Mouse (Mus musculus) heart, adult 11 months (tissue): ENCODE data around the gene Npnt.

Experiments used
- DNase-seq: peaks from one replicate; pipeline ENCODE4 v3.0.0; 2022

Gene Npnt

DNA sequence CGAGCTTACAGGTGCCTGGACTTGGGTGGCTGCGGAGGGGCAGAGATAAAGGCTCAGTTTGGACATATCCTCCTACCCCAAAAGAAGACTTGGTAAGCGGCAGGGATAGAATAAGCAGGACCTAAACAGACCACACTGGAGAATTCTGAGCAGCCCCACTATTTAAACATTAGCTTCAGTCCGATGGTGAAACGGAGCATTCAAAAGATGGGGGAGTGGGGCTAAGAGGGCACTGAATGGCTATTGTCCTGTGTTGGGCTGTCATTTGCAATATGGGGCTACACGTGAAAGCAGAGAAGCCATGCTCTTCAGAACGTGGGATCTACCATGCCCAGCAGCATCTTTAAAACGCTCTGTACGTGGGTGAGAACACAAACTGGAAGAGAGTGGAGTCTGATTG is 95.8 kb downstream of the Npnt start:
- peak; percentile 59 for DNase-seq

DNA sequence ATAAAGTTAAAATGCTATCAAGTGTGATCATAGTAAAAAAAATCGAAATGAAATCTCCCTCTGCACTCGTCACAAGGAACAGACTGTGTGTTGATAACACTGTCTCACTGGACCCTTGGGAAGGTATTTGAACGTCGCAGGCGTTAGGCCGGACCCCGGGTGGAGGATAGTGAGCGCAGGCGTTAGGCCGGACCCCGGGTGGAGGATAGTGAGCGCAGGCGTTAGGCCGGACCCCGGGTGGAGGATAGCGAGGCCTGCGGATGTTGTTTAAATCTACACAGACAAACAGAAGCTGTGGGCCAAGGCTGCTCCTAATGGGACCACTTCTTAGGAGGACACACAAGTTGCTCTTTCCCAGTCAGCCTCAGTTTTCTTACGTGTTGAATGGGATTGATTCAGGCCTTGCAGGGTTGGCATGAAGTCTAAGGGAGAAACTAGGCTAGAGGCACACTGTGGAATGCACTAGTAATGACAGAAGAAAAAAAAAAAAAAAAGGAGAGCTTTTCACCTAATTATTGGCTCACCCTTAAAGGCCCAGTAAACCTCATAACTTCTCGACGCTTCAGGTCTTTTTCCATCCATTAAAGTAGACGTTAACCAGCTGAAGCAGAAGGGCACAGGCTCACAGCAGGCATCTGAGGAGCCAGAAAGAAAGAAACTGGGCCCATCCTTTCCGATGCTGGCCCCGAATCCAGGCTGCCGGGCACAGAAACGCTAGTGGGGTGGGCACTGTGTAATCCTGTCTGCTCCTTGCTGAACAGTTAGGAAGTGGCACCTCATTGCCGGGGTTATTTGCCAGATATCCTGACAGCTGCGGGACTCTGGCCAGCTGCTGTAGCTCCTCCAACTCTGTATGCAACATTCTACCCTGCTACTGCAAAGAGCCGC is 98.0 kb downstream of the Npnt start:
- peak; percentile 82 for DNase-seq

GRCm38 (mm10) chr3:132851417-132851816 is 98.7 kb downstream of the Npnt start:
- DNase-seq = peak; percentile 28

DNA sequence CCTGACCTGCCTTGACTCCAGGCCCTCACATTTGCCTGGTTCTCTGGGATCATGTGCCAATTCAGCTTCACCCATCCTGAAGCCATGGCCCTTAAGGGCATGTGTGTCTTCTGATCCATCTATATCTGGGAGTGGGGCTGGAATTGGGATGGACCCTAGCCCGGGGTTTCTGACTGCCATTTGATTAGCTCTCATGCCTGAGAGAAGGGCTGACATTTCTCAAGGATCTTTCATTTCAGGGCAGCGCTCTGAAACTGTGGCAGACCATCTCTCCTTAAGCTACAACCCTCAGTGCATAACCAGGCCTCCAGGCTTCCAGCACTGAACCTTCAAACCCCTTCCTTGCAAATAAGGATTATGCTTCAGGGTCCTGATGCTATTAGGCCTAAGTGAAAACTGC is 99.7 kb downstream of the Npnt start:
- peak; percentile 56 for DNase-seq

GRCm38 (mm10) chr3:132849669-132850068 is 100.4 kb downstream of the Npnt start:
- peak; percentile 14 for DNase-seq

- DNase-seq = peak; percentile 83
Observed at GRCm38 (mm10) chr3:132842676-132843075, 107.4 kb downstream of the Npnt start.

DNA sequence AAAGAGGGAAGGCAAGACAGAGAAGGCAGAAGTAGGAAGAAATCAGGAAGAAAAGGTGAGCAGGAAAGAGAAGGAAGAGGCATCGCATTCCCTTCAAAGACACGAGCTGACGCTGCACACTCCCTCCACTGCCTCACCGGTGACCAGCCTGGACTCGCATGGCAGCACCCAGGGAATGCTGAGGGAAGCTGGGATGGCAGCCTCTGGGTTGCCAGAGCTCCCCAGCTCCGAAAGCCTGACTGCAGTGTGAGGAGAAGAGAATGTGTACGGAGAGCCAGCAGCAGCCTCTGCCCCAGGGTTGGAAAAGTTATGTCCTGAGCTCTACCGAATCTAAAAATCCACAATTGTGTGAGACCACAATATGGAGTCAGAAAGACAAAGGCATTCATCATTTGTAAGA is 110.6 kb downstream of the Npnt start:
- DNase-seq = peak; percentile 53

GRCm38 (mm10) chr3:132838656-132839417 is 111.3 kb downstream of the Npnt start:
- DNase-seq = no peak

GRCm38 (mm10) chr3:132837134-132837533 is 113.0 kb downstream of the Npnt start:
- peak; percentile 74 for DNase-seq

DNA sequence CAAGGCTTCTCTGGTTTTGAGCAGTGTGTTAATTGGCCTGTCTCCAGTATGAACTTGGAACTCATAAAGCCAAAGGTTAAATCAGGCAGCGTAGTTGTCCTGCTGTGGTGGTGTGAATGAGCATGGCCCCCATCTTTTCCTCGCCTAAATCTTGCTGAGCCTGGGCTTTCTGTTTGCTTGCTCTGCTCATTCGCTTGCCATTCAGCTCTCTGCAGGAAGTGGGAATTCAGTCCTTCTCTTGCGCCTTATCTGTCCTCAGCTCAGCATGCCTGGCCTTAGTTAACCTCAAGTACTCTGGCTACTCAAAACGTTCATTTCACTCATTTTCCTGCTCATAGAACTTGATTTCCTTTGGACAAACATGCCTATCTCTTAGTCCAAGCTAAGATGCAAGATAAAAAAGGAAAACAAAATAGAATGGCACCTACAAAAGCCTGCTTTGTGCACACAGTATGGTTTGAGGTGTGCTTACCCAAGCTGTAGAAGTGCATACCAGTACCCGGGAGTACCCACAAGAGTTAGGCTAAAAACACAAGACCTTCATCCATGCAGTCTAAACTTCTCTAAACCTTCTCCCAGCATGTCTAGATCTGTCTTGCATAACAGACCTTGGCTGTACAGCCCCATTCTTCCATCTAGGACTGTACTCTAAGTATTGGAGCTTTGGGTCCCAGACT is 114.8 kb downstream of the Npnt start:
- DNase-seq = no peak
